Mouse (Mus musculus): Measurements from ENCODE around the gene Dock11. TPM values are rescaled to one million over a fixed set of nuclear protein-coding genes. Genes with fewer than 3 reads are reported as not detected.
A peak's percentile ranks its signal among the peaks of the same experiment; 100 is the strongest.

Dock11 gene
- total RNA-seq (2021), result 1 to 10 TPM; 4.9 to 8.3 TPM
- long read RNA-seq, experiment 1, partial matches to known transcripts, result 1 of 2 reads
- long read RNA-seq, experiment 1, other reads (novel, unspliced or antisense), result 1 of 2 reads
- long read RNA-seq, experiment 2, partial matches to known transcripts, result 0 of 1 reads
- long read RNA-seq, experiment 2, other reads (novel, unspliced or antisense), result 1 of 1 reads

- peak; percentile 42 to 45 for DNase-seq (ENCODE audit: low spot score in 2 of 2)
Measured at GRCm38 (mm10) chrX:35888087-35888895, at the start of gene Dock11. Dock11 (plus strand) TSS chrX:35888832.

- DNase-seq (ENCODE audit: low spot score in 2 of 2), result no peak
Measured at GRCm38 (mm10) chrX:35879703-35880102, 8.9 kb upstream of the Dock11 start.

GRCm38 (mm10) chrX:35888945-35889799 is 540 bp downstream of the Dock11 start:
- peak in 1 of 2 experiments; percentile 20 for DNase-seq (ENCODE audit: low spot score in 2 of 2)

DNA sequence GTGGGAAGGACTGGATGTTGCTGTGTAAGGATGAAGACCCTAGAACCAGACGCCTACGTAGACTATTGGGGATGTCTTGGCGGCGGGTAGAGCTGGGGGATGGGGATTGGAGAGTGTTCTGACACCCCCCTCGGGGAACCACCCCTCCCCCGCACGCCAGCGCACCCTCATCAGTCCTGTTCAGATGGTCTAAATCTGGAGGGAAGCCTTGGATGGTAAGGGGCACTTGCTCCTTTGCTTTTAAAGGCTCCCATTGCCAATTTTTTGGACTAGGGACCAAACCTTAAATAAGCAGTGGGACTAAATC is 1.1 kb downstream of the Dock11 start:
- peak in 1 of 2 experiments; percentile 18 for DNase-seq (ENCODE audit: low spot score in 2 of 2)

DNA sequence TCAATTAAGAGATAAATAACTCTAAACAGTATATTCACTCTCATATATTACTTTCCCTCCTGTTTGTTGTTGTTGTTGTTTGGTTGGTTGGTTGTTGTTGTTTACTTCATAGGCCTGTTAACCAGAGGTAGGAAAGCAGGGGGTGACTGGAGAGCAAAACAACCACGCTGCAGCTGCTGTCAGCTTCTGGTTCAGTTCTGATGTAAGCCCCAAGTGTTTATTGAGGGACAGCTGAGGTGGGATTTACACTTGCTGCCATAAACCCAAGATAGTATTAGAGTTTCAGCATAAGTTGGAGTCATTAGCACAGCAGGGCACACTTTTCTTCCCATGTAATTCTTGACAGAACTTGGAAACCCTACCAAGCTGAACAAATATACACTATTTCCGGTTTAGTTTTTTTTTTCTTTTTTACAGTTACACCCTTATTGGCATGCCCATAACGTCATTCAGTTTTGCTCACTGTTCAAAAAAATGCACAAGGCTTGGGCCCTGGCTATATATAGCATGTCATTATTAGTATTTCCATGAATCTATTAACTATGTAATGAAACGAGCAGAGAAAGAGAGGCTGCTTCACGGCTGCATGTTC is 3.0 kb downstream of the Dock11 start:
- no peak for DNase-seq (ENCODE audit: low spot score in 2 of 2)

- no peak for DNase-seq (ENCODE audit: low spot score in 2 of 2)
Measured at GRCm38 (mm10) chrX:35892377-35892776, 3.7 kb downstream of the Dock11 start.

- no peak for DNase-seq (ENCODE audit: low spot score in 2 of 2)
Measured at GRCm38 (mm10) chrX:35897648-35898500, 9.2 kb downstream of the Dock11 start.

DNA sequence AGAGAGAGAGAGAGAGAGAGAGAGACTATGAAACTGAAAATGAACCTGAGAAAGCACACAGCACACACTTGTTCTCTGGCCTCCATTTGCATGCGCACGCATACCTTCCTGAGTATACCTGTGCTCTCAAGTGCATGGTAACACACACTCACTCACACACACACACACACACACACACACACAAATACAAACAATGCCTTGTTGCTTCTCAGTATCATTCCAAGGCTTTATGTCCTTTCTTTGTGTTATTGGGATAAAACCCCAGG is 9.8 kb downstream of the Dock11 start:
- DNase-seq (ENCODE audit: low spot score in 2 of 2), result no peak

DNA sequence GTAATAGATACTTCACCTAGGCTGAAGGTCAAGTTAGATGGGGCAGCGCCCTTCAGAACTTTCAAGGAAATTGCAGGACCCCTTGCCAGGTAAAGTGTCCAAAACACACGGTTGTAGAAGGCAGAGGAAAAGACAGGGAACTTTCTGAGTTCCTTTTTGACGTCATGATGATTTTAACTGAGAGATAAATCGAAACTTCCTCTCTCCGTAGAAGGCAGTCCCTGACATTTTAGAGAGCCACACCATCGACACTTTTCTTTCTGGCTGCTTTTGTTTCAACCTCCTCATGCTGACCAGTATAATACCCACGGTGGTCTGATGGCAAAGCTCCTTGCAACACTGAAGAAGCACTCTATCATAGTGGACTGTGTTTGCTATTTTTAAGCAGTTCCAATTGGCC is 15.7 kb downstream of the Dock11 start:
- DNase-seq (ENCODE audit: low spot score in 2 of 2), result no peak

DNA sequence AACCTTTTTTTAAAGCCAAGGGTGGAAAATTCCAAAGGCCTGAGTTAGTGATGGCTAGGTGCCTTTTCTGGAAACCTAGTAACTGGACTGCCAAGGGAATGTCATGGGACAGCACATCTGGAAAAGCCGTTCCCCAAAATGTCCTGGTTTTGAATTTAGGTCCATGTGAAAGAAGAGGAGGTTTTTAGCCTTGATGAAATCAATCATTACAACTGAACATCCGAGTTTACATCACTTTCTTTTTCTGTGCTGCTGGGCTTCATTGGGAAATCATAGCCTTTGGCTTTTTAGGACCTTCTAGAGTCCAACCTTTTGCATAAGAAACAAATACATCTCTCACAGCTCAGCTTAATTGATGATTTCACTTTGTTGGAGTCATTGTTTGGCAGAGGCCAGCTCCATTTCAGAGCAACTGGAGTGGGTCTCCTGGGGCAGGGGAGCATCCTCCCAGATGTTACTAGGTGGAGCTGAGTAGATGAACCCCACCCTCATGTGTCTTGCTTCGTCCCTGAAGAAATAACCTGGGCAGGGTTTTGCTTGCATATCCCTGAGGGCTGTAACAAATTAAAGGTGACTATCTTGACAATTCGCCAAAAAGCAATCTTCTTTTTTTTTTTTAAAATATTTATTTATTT is 18.2 kb downstream of the Dock11 start:
- DNase-seq (ENCODE audit: low spot score in 2 of 2), result no peak

- DNase-seq (ENCODE audit: low spot score in 2 of 2), result no peak
Measured at GRCm38 (mm10) chrX:35919558-35919957, 30.9 kb downstream of the Dock11 start.

DNA sequence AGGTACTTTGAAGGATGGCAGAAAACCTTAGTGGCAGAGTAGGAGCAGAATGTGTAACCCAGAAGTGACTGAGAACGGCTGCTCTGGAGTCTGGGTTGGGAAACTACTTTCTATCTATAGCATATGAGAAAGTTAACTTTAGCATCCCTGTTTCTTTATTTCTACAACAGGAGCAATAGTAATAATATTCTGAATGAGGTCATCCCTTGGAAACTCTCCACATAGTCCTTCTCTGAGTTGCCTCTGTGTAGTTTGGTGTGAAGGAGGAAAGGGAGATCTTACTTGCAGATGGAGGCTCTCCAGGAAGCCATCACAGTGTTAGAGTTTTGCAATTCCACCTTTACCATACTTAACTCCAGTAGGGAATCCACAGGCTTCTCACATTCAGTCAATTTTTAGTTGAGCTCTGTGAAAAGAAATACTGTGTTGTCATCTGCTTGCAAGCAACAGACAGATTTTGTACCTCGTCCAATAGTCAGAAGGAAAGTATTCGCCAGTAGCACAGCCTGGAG is 31.5 kb downstream of the Dock11 start:
- DNase-seq (ENCODE audit: low spot score in 2 of 2), result no peak

DNA sequence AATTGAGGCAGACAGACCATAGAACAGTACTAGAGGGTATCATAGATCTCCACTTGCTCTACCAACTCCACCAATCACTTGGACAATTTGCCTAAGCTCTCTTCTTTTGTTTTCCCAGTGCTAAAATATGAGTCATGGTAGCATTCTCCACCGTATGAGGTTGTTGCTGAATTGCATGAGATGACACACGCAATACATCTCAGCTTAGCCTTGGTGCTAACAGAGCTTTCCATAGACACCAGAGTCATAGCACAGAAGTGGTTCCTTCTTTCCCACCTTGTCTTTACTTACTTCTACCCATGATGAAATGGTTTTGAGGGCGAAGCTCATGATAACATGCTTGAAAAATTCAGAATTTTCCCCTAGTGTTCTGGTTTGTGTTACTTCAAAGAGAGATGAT is 33.3 kb downstream of the Dock11 start:
- no peak for DNase-seq (ENCODE audit: low spot score in 2 of 2)

DNA sequence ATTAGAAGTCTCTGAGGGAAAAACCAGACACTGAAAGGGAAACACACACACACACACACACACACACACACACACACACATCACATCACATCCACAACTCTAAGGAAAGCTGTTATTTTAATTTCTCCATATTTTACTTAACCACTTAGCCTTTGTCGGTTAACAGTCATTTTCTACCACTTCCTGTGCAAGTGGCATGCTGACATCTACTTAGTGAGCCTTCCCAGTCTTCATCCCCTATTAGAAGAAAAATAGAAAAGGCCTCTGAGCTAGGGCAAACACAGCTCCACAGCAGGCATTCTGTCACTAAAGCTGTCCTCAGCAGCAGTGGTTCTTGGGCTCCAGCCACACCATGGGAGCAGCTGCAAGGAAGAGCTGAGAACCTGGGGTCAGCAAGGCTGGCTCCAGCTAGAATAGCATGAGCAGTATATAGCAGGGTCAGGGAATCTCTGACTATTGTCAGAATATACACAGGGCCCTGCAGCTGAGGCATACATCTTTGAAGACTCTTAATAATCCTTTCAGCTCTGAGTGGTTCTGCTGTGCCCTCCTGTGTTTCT is 36.2 kb downstream of the Dock11 start:
- DNase-seq (ENCODE audit: low spot score in 2 of 2), result no peak

DNA sequence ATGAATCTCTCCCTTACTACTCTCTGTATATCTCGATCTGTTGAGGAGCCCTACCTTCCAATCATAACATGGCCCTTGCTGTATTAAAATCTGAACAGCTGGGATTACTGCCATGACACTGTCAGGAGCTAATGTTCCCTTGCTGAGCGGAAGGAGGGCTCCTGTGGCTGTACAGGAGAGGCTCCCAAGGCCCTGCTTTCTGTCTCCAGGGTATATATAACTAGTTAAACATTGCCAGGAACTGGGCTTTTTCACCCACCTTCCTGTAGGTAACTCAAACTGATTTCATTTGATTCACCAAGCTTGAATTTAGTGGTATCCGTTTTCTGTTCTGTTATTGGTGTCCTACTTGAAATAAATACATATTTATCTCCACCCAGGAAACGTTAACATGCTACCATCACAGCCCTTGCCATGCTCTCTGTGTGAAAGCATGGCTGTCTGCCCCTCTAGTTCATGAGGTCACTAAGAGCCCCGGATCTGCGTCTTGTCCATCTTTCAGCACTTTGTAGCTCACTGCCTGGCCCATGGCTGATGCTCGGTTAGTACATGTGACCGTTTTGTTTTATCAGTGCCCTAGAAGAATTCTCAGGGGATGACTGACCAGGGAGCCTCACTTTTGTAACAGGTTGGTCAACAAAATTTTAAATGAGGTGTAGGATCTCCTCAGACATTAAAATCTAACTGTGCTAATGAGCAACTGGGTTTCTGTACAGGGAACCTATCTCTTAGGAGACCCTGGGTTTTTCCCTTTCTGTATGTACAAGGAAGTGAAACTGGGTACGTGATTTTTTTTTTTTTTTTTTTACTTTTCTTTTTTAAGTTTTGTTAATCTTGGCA is 41.7 kb downstream of the Dock11 start:
- no peak for DNase-seq (ENCODE audit: low spot score in 2 of 2)

DNA sequence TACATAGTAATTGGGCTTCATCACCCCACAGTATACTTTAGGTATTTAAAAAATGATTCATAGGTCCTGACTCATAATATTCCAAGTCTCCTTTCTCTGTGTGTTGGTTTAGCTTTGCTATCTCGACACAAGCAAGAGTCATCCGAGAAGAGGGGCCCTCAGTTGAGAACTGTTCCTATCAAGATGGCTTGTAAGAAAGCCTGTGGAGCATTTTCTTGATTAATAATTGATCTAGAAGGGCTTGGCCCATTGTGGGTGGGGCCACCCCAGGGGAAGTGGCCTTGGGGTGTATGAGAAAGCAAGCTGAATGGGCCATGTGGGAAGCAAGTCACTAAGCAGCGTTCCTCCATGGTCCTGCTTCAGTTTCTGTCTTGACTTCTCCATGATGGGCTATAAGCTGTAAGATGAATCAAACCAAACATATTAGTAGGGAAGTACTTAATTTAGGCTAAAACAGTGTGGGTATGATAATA is 42.3 kb downstream of the Dock11 start:
- no peak for DNase-seq (ENCODE audit: low spot score in 2 of 2)

- DNase-seq (ENCODE audit: low spot score in 2 of 2), result no peak
Measured at GRCm38 (mm10) chrX:35931945-35932344, 43.3 kb downstream of the Dock11 start.

DNA sequence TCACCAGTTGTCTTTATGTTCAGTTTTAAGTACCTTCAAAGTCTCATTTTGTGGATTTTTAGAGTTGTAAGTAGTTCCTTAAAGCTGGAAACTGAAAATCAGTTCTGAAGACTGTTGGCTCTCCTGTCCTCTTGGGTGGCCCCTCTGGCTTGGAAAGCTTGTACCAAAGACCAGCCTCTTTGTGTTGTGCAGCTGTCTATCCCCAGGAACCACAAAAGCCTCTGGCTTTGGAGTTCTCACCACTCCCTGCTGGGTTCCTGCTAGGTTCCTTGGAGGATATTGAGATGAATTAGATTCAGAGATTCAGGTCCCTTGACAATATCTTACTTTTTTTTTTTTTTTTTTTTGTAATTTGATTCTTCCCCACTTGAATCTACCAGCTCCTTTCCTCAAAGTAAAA is 44.3 kb downstream of the Dock11 start:
- no peak for DNase-seq (ENCODE audit: low spot score in 2 of 2)

GRCm38 (mm10) chrX:35938112-35938511 is 49.5 kb downstream of the Dock11 start:
- DNase-seq (ENCODE audit: low spot score in 2 of 2), result no peak
